Mouse (Mus musculus): ENCODE results near the gene Gtf2ird2. TPM values are rescaled to one million over a fixed set of nuclear protein-coding genes. Genes with fewer than 3 reads are reported as not detected.

Gene Gtf2ird2
- polyA plus RNA-seq, 1 experiment from 2014 or later, result 13.9 TPM

DNA sequence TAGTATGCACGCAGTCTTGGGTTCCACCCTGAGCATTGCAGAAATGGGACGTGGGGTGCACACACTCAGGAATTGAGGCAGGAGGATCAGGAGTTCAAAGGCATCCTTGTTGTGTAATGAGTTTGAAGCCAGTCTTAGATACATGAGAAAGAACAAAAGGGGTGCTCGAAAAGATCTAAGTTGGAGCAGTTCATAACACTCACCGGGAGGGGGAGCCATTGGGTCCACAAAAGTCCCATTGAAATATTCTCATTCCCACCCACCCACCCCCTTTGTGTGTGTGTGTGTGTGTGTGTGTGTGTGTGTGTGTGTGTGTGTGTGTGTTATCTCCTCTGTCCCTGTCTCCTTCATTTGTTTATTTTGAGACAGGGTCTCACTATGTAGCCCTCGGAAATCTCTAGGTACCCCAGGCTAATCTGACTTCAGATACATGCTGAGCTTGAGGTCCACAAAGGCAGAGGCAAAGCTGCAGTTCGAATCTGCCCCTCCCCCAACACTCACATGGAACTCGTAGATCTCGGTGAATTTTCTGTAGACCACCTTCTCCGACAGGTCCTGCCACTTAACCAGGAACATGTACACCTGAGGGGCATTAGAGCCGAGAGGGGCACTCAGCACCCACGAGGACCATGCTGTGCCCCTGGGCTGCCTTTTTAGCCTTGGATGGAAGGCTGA lies 43.9 kb downstream of the Gtf2ird2 start:
- H3K36me3 ChIP-seq, result no peaks in the 10 kb centered on the region
- no peak overlapping the region for H3K4me3 ChIP-seq
- no peak overlapping the region for H3K9ac ChIP-seq
- H3K4me1 ChIP-seq (replicated peaks), result peaks cover 10% of the 10 kb centered on the region
- H3K9me3 ChIP-seq, result no peaks in the 10 kb centered on the region
- peaks cover 3% of the 10 kb centered on the region for H3K27me3 ChIP-seq
- H3K27ac ChIP-seq (replicated peaks), result no peak overlapping the region
- ATAC-seq (ENCODE audit: low read depth), result no peak
- no peak overlapping the region for H3K4me2 ChIP-seq
- 42% methylated on average over 11 of the region's 11 CpGs for WGBS

GRCm38 (mm10) chr5:134228249-134228638 lies 44.4 kb downstream of the Gtf2ird2 start:
- H3K27me3 ChIP-seq, result no peaks in the 10 kb centered on the region
- no peak for ATAC-seq (ENCODE audit: low read depth)
- H3K9ac ChIP-seq, result no peak overlapping the region
- H3K4me1 ChIP-seq (replicated peaks), result peaks cover 14% of the 10 kb centered on the region
- no peaks in the 10 kb centered on the region for H3K36me3 ChIP-seq
- H3K9me3 ChIP-seq, result no peaks in the 10 kb centered on the region
- whole genome bisulfite sequencing, result 78% methylated on average over 6 of the region's 6 CpGs
- no peak overlapping the region for H3K4me2 ChIP-seq
- H3K4me3 ChIP-seq, result no peak overlapping the region
- H3K27ac ChIP-seq (replicated peaks), result no peak overlapping the region

- Histone ChIP-seq H3K9ac (no peak within 1 kb of the TSS), H3K4me3 (no peak within 1 kb of the TSS), H3K4me2 (no peak within 1 kb of the TSS), H3K4me1 (replicated peaks) (peaks cover 25% of the 10 kb centered on the region), H3K27me3 (no peaks in the 10 kb centered on the region), H3K27ac (replicated peaks) (no peak within 1 kb of the TSS), H3K36me3 (no peaks in the 10 kb centered on the region), H3K9me3 (no peaks in the 10 kb centered on the region)
- no peak for ATAC-seq (ENCODE audit: low read depth)
- 87% methylated on average over 7 of the region's 7 CpGs for WGBS
Measured at GRCm38 (mm10) chr5:134229391-134229790, 45.6 kb downstream of the Gtf2ird2 start, which contains the start of gene Ncf1. TSS of gene Ncf1 (minus strand) at chr5:134229625.

GRCm38 (mm10) chr5:134231376-134231775 lies 47.6 kb downstream of the Gtf2ird2 start:
- ATAC-seq (ENCODE audit: low read depth), result no peak
- Histone ChIP-seq H3K9me3 (no peaks in the 10 kb centered on the region), H3K9ac (no peak overlapping the region), H3K36me3 (peaks cover 12% of the 10 kb centered on the region), H3K4me2 (no peak overlapping the region), H3K27me3 (no peaks in the 10 kb centered on the region), H3K27ac (replicated peaks) (no peak overlapping the region), H3K4me1 (replicated peaks) (peaks cover 37% of the 10 kb centered on the region), H3K4me3 (no peak overlapping the region)
- WGBS, result 88% methylated on average over 5 of the region's 5 CpGs

DNA sequence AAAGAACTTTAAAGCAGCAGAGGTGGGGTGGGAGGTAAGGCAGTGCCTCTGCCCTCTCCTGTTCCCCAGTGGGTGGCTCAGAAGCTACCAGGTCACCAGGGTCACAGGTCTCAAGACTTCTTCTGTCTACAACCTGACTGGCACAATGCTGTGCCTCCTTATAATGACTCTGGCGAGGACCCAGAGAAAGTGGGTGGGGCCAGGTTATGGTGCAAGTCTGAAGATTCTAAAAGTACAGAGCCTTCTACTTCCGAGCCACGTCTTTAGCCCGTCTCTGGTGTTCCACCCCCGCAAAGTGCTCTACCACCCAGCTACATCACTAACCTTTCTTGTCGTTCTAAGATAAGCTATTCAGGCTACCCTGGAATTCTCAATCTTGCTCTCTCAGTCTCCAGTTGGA lies 48.3 kb downstream of the Gtf2ird2 start:
- Histone ChIP-seq H3K9ac (no peak overlapping the region), H3K4me2 (no peak overlapping the region), H3K4me3 (no peak overlapping the region), H3K4me1 (replicated peaks) (peaks cover 31% of the 10 kb centered on the region), H3K27me3 (no peaks in the 10 kb centered on the region), H3K36me3 (peaks cover 19% of the 10 kb centered on the region), H3K27ac (replicated peaks) (0 out of 2 replicates have a peak overlapping the region, but pooled peaks have one; percentile 10), H3K9me3 (no peaks in the 10 kb centered on the region)
- no peak for ATAC-seq (ENCODE audit: low read depth)
- WGBS, result 66% methylated on average over 6 of the region's 6 CpGs

DNA sequence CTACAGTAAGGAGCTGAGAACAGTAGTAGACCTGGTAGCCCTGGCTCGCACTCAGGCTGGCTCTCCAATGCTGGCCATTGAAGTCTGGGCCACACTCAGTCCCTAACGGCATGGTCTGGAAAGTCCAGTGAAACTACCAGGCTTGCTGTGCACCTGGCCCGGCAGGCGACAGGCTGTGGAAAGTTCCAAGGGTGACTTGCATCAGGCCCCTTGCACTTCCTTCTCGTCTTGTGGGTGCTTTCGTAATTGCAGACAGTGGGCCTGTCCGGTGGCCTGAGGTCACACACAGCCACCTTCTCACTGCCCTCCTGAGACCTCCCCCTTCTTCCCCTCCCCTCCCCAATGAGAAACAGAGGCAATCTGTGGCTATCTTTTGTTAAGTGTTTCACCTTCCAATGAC lies 48.7 kb downstream of the Gtf2ird2 start:
- no peaks in the 10 kb centered on the region for H3K9me3 ChIP-seq
- peaks cover 30% of the 10 kb centered on the region for H3K4me1 ChIP-seq (replicated peaks)
- H3K36me3 ChIP-seq, result peaks cover 23% of the 10 kb centered on the region
- no peaks in the 10 kb centered on the region for H3K27me3 ChIP-seq
- peak overlapping the region; percentile 10; the same call in 1 of the 2 replicates for H3K27ac ChIP-seq (replicated peaks)
- WGBS, result 22% methylated on average over 7 of the region's 7 CpGs
- no peak overlapping the region for H3K4me2 ChIP-seq
- no peak for ATAC-seq (ENCODE audit: low read depth)
- no peak overlapping the region for H3K9ac ChIP-seq
- H3K4me3 ChIP-seq, result no peak overlapping the region

- H3K36me3 ChIP-seq, result peaks cover 30% of the 10 kb centered on the region
- no peak for ATAC-seq (ENCODE audit: low read depth)
- H3K27ac ChIP-seq (replicated peaks), result no peak overlapping the region
Measured at GRCm38 (mm10) chr5:134233244-134233651, 49.4 kb downstream of the Gtf2ird2 start.

GRCm38 (mm10) chr5:134234205-134234604 lies 50.4 kb downstream of the Gtf2ird2 start:
- Histone ChIP-seq H3K4me2 (no peak overlapping the region), H3K36me3 (peaks cover 40% of the 10 kb centered on the region), H3K4me1 (replicated peaks) (peaks cover 30% of the 10 kb centered on the region), H3K9me3 (no peaks in the 10 kb centered on the region), H3K27me3 (no peaks in the 10 kb centered on the region), H3K27ac (replicated peaks) (peak overlapping the region; percentile 59), H3K4me3 (no peak overlapping the region), H3K9ac (no peak overlapping the region)
- ATAC-seq (ENCODE audit: low read depth), result no peak
- 64% methylated on average over 2 of the region's 2 CpGs for WGBS

More at GRCm38 (mm10) chr5:134233244-134233651, 49.4 kb downstream of the Gtf2ird2 start:
- no peak overlapping the region for H3K4me2 ChIP-seq
- H3K27me3 ChIP-seq, result no peaks in the 10 kb centered on the region
- H3K4me3 ChIP-seq, result no peak overlapping the region
- WGBS, result 51% methylated on average over 7 of the region's 7 CpGs
- no peak overlapping the region for H3K9ac ChIP-seq
- no peaks in the 10 kb centered on the region for H3K9me3 ChIP-seq
- H3K4me1 ChIP-seq (replicated peaks), result peaks cover 30% of the 10 kb centered on the region

DNA sequence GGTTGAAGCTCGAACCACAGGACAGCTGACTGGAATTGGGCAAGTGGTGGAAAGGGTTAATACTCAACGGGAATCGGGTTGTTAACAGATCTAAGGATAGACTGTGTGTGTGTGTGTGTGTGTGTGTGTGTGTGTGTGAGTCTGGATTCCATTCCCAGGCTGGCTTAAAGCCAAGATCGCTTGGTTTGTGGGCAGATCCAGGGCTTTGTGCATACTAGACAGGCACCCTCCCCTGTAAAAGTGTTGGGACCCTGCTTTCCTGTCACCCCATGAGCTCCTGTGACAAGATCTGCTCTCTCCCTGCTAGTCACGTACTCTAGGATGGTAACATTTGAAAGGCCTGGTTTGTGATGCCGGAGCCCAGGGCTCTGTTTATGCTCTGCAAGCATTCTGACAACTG lies 51.3 kb downstream of the Gtf2ird2 start:
- Histone ChIP-seq H3K36me3 (peaks cover 49% of the 10 kb centered on the region), H3K9ac (no peak overlapping the region), H3K4me3 (no peak overlapping the region), H3K9me3 (no peaks in the 10 kb centered on the region), H3K27ac (replicated peaks) (peak overlapping the region; percentile 59), H3K27me3 (no peaks in the 10 kb centered on the region), H3K4me1 (replicated peaks) (peaks cover 30% of the 10 kb centered on the region), H3K4me2 (no peak overlapping the region)
- no peak for ATAC-seq (ENCODE audit: low read depth)
- 39% methylated on average over 6 of the region's 6 CpGs for WGBS

DNA sequence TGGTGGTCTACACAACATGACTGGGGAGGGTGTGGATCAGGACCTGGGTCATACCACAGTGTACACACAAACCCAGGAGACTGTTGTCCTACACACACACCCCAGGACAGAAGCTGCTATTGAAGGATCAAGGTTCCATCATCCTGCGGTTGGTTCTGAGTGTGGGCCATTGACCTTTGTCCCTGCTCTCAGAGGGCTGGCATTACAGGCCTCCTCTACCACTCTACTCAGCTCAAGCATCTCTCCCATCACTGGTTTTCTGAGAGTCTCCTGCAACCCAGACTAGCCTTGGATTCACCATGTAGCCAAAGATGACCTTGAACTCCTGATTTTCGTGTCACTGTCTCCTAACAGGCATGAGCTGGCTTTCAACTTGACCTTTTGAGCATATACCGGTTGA lies 52.4 kb downstream of the Gtf2ird2 start:
- 93% methylated on average over 3 of the region's 3 CpGs for WGBS
- no peak overlapping the region for H3K9ac ChIP-seq
- peaks cover 30% of the 10 kb centered on the region for H3K4me1 ChIP-seq (replicated peaks)
- H3K4me2 ChIP-seq, result no peak overlapping the region
- peaks cover 60% of the 10 kb centered on the region for H3K36me3 ChIP-seq
- peak overlapping the region; percentile 59; the same call in 1 of the 2 replicates for H3K27ac ChIP-seq (replicated peaks)
- no peaks in the 10 kb centered on the region for H3K9me3 ChIP-seq
- H3K27me3 ChIP-seq, result no peaks in the 10 kb centered on the region
- no peak for ATAC-seq (ENCODE audit: low read depth)
- H3K4me3 ChIP-seq, result no peak overlapping the region

- 89% methylated on average over 6 of the region's 6 CpGs for WGBS
- peaks cover 66% of the 10 kb centered on the region for H3K36me3 ChIP-seq
- no peak for ATAC-seq (ENCODE audit: low read depth)
Measured at GRCm38 (mm10) chr5:134236796-134237195, 53.0 kb downstream of the Gtf2ird2 start.

GRCm38 (mm10) chr5:134237508-134237907 lies 53.7 kb downstream of the Gtf2ird2 start:
- Histone ChIP-seq H3K4me3 (no peak overlapping the region), H3K27me3 (no peaks in the 10 kb centered on the region), H3K36me3 (peaks cover 73% of the 10 kb centered on the region), H3K27ac (replicated peaks) (no peak overlapping the region), H3K4me2 (no peak overlapping the region), H3K9ac (no peak overlapping the region), H3K4me1 (replicated peaks) (peaks cover 29% of the 10 kb centered on the region), H3K9me3 (no peaks in the 10 kb centered on the region)
- 93% methylated on average over 11 of the region's 11 CpGs for WGBS
- no peak for ATAC-seq (ENCODE audit: low read depth)

More at GRCm38 (mm10) chr5:134236796-134237195, 53.0 kb downstream of the Gtf2ird2 start:
- no peak overlapping the region for H3K4me2 ChIP-seq
- no peak overlapping the region for H3K4me3 ChIP-seq
- peaks cover 30% of the 10 kb centered on the region for H3K4me1 ChIP-seq (replicated peaks)
- no peaks in the 10 kb centered on the region for H3K9me3 ChIP-seq
- no peak overlapping the region for H3K27ac ChIP-seq (replicated peaks)
- H3K9ac ChIP-seq, result no peak overlapping the region
- no peaks in the 10 kb centered on the region for H3K27me3 ChIP-seq

All from neural tube, embryonic 13.5 days (tissue).